Mouse (Mus musculus) midbrain, postnatal 0 days (tissue): ENCODE results near the gene Hic1. TPM values are rescaled to one million over a fixed set of nuclear protein-coding genes. Genes with fewer than 3 reads are reported as not detected.

Experiments
- ATAC-seq: fragments of 200-750 bp; cut with Nextera tagmentation; 2 replicates; pipeline ENCODE4 v1.8.0; 2017; ENCODE audit warnings: moderate number of reproducible peaks, mild to moderate bottlenecking, moderate TSS enrichment, moderate library complexity; ENCODE audit not compliant: low FRiP score
- DNase-seq: peaks from one replicate; pipeline ENCODE4 v3.0.0-alpha.2; 2015; ENCODE audit warnings: low spot score
- H3K27ac ChIP-seq: fragments of 300-500 bp; sonication (generic); 2 replicates; pipeline ENCODE4 v1.5.1; 2014; ENCODE audit warnings: low read depth, mild to moderate bottlenecking, low read length, mixed read lengths
- H3K27me3 ChIP-seq: fragments of 300-500 bp; sonication (generic); 2 replicates; pipeline ENCODE4 v1.6.1; 2014; ENCODE audit warnings: low read length, control low read depth, mixed read lengths; ENCODE audit not compliant: insufficient read depth
- H3K36me3 ChIP-seq: fragments of 300-500 bp; sonication (generic); 2 replicates; pipeline ENCODE4 v1.6.1; 2014; ENCODE audit warnings: low read length, control low read depth, mixed read lengths; ENCODE audit not compliant: insufficient read depth
- H3K4me1 ChIP-seq: fragments of 300-500 bp; sonication (generic); 2 replicates; pipeline ENCODE4 v1.6.1; 2014; ENCODE audit warnings: mild to moderate bottlenecking, control low read depth, antibody characterized with exemption, low read length, mixed read lengths; ENCODE audit not compliant: insufficient read depth
- H3K4me2 ChIP-seq: fragments of 300-500 bp; sonication (generic); 2 replicates; pipeline ENCODE4 v1.6.1; 2014; ENCODE audit warnings: low read depth, mild to moderate bottlenecking, low read length, mixed read lengths; ENCODE audit not compliant: poor library complexity, severe bottlenecking
- H3K4me3 ChIP-seq: fragments of 300-500 bp; sonication (generic); 2 replicates; pipeline ENCODE4 v1.5.1; 2014; ENCODE audit warnings: low read depth, mild to moderate bottlenecking, low read length, moderate library complexity
- H3K9ac ChIP-seq: fragments of 300-500 bp; sonication (generic); replicated peaks from 2 replicates; pipeline ENCODE4 v1.6.1; 2014; ENCODE audit warnings: mild to moderate bottlenecking, low read length, moderate library complexity, mixed read lengths; ENCODE audit not compliant: poor library complexity, severe bottlenecking
- H3K9me3 ChIP-seq: fragments of 300-500 bp; sonication (generic); 2 replicates; pipeline ENCODE4 v1.6.1; 2016; ENCODE audit warnings: low read length, control low read depth
- CTCF ChIP-seq: IDR thresholded peaks from 2 replicates; pipeline ENCODE4 v1.5.1; 2016; ENCODE audit warnings: antibody characterized with exemption, mild to moderate bottlenecking
- WGBS: fragments of 180-500 bp; shearing (Covaris S2); extraction: QIAGEN DNeasy Blood & Tissue Kit; methylation state at CpG from one replicate; pipeline ENCODE4 v1.1.7; 2014; 5-methylcytosine and 5-hydroxymethylcytosine counted together
- polyA plus RNA-seq: library from polyadenylated mRNA; unstranded; fragments of >200 nt; fragmentation: Nextera tagmentation; extraction: Ambion mirVana; gene quantifications from 2 replicates; pipeline ENCODE4 v1.2.1, GENCODE M21; 2015
- total RNA-seq: library from RNA; depleted of rRNA; stranded (reverse); fragments of >200 nt; gene quantifications from 2 replicates; pipeline ENCODE4 v1.2.3, GENCODE M21; 2014

The Hic1 gene
- total and polyA plus RNA-seq, 2 experiments from 2014 or later, result 1.5 to 7.1 TPM

- no peaks in the 10 kb centered on the region for H3K9me3 ChIP-seq
- WGBS, result 70% methylated on average over 8 of the region's 8 CpGs
- H3K27me3 ChIP-seq, result no peaks in the 10 kb centered on the region
- H3K36me3 ChIP-seq, result no peaks in the 10 kb centered on the region
- ATAC-seq (no peak), DNase-seq (no peak)
- H3K4me3 ChIP-seq, result no peak overlapping the region
- no peak overlapping the region for H3K4me2 ChIP-seq
- H3K27ac ChIP-seq, result no peak overlapping the region
- no peak overlapping the region for H3K9ac ChIP-seq
- no peak for TF ChIP-seq CTCF
- no peaks in the 10 kb centered on the region for H3K4me1 ChIP-seq
Measured at GRCm38 (mm10) chr11:75201721-75202120, 32.4 kb upstream of the Hic1 start.

DNA sequence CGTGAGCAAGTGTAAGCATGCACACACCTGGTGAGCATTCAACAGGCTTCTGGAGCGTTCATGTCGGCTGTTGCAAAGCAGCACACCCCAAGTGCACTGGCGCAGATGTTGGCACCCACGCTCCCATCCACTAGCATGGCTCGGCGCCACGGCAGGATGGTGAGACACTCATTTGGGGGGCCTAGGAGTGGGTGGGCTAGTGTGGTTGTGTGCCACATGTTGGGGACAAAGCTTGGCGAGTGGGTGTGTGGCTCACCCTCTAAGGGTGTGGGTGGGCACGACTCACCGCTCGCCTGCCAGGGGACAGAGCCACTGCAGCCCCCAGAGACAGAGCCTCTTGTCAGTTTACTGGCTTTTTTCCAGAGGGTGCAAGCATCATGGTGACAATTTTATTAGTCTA, 31.6 kb upstream of the Hic1 start:
- H3K4me3 ChIP-seq, result no peak overlapping the region
- WGBS, result 85% methylated on average over 12 of the region's 12 CpGs
- no peaks in the 10 kb centered on the region for H3K36me3 ChIP-seq
- H3K9ac ChIP-seq, result no peak overlapping the region
- TF ChIP-seq CTCF, result no peak
- H3K9me3 ChIP-seq, result no peaks in the 10 kb centered on the region
- DNase-seq, result no peak
- no peak overlapping the region for H3K27ac ChIP-seq
- no peaks in the 10 kb centered on the region for H3K27me3 ChIP-seq
- peaks cover 3% of the 10 kb centered on the region; the same call in 1 of the 2 replicates for H3K4me1 ChIP-seq
- no peak for ATAC-seq
- H3K4me2 ChIP-seq, result no peak overlapping the region

DNA sequence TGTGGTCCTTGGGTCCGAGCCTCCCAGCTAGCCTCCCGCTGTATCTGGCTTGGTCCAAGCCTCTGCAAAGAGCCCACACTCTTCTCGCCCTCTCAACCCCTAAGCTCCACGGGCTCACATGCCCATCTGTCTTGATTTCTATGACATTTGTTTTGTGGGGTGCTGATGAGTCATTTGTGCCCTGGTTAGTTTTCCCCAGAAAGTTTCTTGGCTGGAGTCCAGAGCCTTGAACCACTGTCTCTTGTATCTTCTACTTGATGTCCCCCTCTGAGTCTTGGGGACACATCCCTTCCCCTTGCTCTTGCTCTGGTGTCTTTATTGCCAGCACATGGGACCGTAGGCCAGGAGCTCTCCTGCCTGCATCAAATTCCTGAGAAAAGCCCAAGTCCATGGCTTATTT, 30.6 kb upstream of the Hic1 start:
- Histone ChIP-seq H3K4me1 (peaks cover 4% of the 10 kb centered on the region; the same call in 1 of the 2 replicates), H3K27ac (no peak overlapping the region), H3K36me3 (no peaks in the 10 kb centered on the region), H3K4me3 (no peak overlapping the region), H3K9me3 (no peaks in the 10 kb centered on the region), H3K9ac (no peak overlapping the region), H3K27me3 (no peaks in the 10 kb centered on the region), H3K4me2 (no peak overlapping the region)
- ATAC-seq, result no peak
- WGBS, result 79% methylated on average over 5 of the region's 5 CpGs
- no peak for DNase-seq
- no peak for TF ChIP-seq CTCF

DNA sequence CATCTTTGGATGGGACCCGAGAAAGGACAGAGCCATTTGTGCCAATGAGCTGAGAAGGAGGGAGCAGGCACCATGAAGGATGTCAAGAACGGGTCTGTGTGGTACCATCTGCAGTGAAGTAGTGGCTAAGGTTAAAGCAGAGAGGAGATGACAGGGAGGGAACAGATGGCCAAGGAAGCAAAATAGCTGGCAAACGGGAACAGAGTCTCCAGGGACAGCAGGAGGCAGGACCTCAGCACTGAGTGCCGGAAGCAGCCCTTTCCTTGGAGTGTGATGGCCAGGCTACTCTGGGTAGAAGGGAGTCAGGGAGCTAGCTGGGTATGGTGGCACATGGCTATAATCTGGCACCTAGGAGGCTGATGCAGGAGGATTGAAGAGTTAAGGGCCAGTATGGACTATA, 29.5 kb upstream of the Hic1 start:
- no peak overlapping the region for H3K9ac ChIP-seq
- 62% methylated on average over 4 of the region's 4 CpGs for WGBS

GRCm38 (mm10) chr11:75197956-75198355, 28.6 kb upstream of the Hic1 start:
- ATAC-seq, result no peak
- WGBS, result 39% methylated on average over 7 of the region's 7 CpGs
- Histone ChIP-seq H3K4me3 (no peak overlapping the region), H3K4me1 (peaks cover 4% of the 10 kb centered on the region; the same call in 1 of the 2 replicates), H3K9me3 (no peaks in the 10 kb centered on the region), H3K9ac (no peak overlapping the region), H3K27ac (no peak overlapping the region), H3K27me3 (0 out of 2 replicates have a peak, but pooled peaks cover 4% of the 10 kb centered on the region), H3K36me3 (no peaks in the 10 kb centered on the region), H3K4me2 (no peak overlapping the region)
- no peak for TF ChIP-seq CTCF
- DNase-seq, result no peak

More for the DNA sequence above, 29.5 kb upstream of the Hic1 start:
- Histone ChIP-seq H3K9me3 (no peaks in the 10 kb centered on the region), H3K36me3 (no peaks in the 10 kb centered on the region), H3K27ac (no peak overlapping the region), H3K4me3 (no peak overlapping the region), H3K4me2 (no peak overlapping the region), H3K4me1 (peaks cover 4% of the 10 kb centered on the region; the same call in 1 of the 2 replicates), H3K27me3 (0 out of 2 replicates have a peak, but pooled peaks cover 4% of the 10 kb centered on the region)
- no peak for ATAC-seq
- no peak for TF ChIP-seq CTCF
- DNase-seq, result no peak

DNA sequence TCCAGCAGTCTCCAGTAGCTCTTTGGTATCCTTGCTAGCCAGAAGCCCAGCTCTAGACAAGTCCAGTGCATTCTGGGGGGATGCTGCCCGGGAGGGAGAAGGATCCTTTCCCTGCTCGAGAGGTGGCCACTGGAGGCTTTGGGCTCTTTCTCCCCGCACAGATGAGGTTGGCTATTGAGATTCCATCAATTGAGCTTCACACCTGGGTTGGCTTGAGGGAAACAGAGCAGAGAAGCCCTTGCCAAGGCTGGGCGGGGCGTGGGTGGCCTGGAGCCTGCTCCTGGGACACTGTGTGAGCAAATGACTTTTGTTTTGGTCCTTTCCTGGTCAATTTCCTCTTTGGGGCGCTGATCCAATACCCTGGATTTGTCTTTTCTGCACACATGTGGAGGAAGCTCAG, 26.8 kb upstream of the Hic1 start:
- Histone ChIP-seq H3K4me1 (peaks cover 5% of the 10 kb centered on the region; the same call in 1 of the 2 replicates), H3K27ac (peak overlapping the region; percentile 26; the same call in 1 of the 2 replicates)
- ATAC-seq, result no peak

More for the DNA sequence above, 26.8 kb upstream of the Hic1 start:
- no peak for TF ChIP-seq CTCF
- DNase-seq, result no peak
- Histone ChIP-seq H3K9me3 (no peaks in the 10 kb centered on the region), H3K36me3 (no peaks in the 10 kb centered on the region), H3K4me3 (peak overlapping the region; percentile 55), H3K9ac (0 out of 2 replicates have a peak overlapping the region, but pooled peaks have one; percentile 24), H3K4me2 (peak overlapping the region; percentile 82), H3K27me3 (0 out of 2 replicates have a peak, but pooled peaks cover 4% of the 10 kb centered on the region)
- 52% methylated on average over 6 of the region's 6 CpGs for WGBS
